8 mouse cellular contexts compared by ENCODE assay signal in genomic region chr6:124903580-124904151, GRCm38 (mm10). TPM values are rescaled to one million over a fixed set of nuclear protein-coding genes. Genes with fewer than 3 reads are reported as not detected.
A peak's percentile ranks its signal among the peaks of the same experiment; 100 is the strongest.
DNase-seq lines count a peak whose midpoint lies in the region; ATAC-seq and TF ChIP-seq lines count a peak whose summit lies in the region.

No protein-coding gene starts in this region.

- no peak for TF ChIP-seq POLR2A in CH12.LX (IDR thresholded peaks at IDR 0.05; ENCODE audit: low read depth, low read length)

- H3K79me2 ChIP-seq in CH12.LX (replicated peaks; ENCODE audit: control insufficient read depth, extremely low read depth, insufficient read depth, poor library complexity, severe bottlenecking) = no peaks in the 10 kb centered on the region

- peak overlapping the region; percentile 64 for H3K9ac ChIP-seq in CH12.LX (ENCODE audit: insufficient read depth, low read depth)
- peak overlapping the region; percentile 78 for H3K9ac ChIP-seq in forebrain, embryonic 12.5 days
- H3K9ac ChIP-seq in liver, postnatal 0 days (replicated peaks) = peak overlapping the region; percentile 59
- H3K9ac ChIP-seq in neural tube, embryonic 14.5 days (replicated peaks; ENCODE audit: low read depth, low read length) = peak overlapping the region; percentile 68

- in situ Hi-C loops in CH12.LX (cut with MboI; ENCODE audit: low pct_ligation_motif_present, low pct_unique_long_range_greater_than_20kb, low sequenced_read_pairs) = loop anchor here (5.0 kb wide), 1 partner anchor 36 kb away; no protein-coding TSS in a partner anchor

- ATAC-seq in forebrain, embryonic 12.5 days (ENCODE audit: low FRiP score) = peak; percentile 86
- ATAC-seq in liver, postnatal 0 days = peak; percentile 91
- peak; percentile 88 for ATAC-seq in neural tube, embryonic 14.5 days (ENCODE audit: low read depth)

- H3K4me2 ChIP-seq in CH12.LX (ENCODE audit: insufficient read depth, low read depth, poor library complexity, severe bottlenecking) = peak overlapping the region; percentile 65
- H3K4me2 ChIP-seq in forebrain, embryonic 12.5 days = peak overlapping the region; percentile 70
- H3K4me2 ChIP-seq in liver, postnatal 0 days (ENCODE audit: low read depth, low read length) = peak overlapping the region; percentile 96
- peak overlapping the region; percentile 77 for H3K4me2 ChIP-seq in neural tube, embryonic 14.5 days (ENCODE audit: low read depth, low read length)

- no peaks in the 10 kb centered on the region for H3K27me3 ChIP-seq in CH12.LX (replicated peaks)
- peaks cover 6% of the 10 kb centered on the region for H3K27me3 ChIP-seq in forebrain, embryonic 12.5 days
- H3K27me3 ChIP-seq in liver, postnatal 0 days (ENCODE audit: insufficient read depth, low read length) = peaks cover 4% of the 10 kb centered on the region; the same call in 1 of the 2 replicates
- H3K27me3 ChIP-seq in neural tube, embryonic 14.5 days (ENCODE audit: control insufficient read depth, insufficient read depth, low read length) = no peaks in the 10 kb centered on the region

- no peaks in the 10 kb centered on the region for H3K36me3 ChIP-seq in CH12.LX (replicated peaks in 1 of 2; ENCODE audit: control insufficient read depth in 1 of 2, insufficient read depth in 1 of 2, low read length in 1 of 2)
- H3K36me3 ChIP-seq in forebrain, embryonic 12.5 days (replicated peaks) = no peaks in the 10 kb centered on the region
- H3K36me3 ChIP-seq in liver, postnatal 0 days (replicated peaks; ENCODE audit: insufficient read depth, low read length) = no peaks in the 10 kb centered on the region
- no peaks in the 10 kb centered on the region for H3K36me3 ChIP-seq in neural tube, embryonic 14.5 days (ENCODE audit: control insufficient read depth, insufficient read depth, low read length)

- peak overlapping the region; percentile 29 to 56 (median 47) for H3K4me3 ChIP-seq in CH12.LX (replicated peaks in 1 of 3; ENCODE audit: low read depth in 2 of 3, low read length in 2 of 3, poor library complexity in 1 of 3)
- peak overlapping the region; percentile 45 for H3K4me3 ChIP-seq in forebrain, embryonic 12.5 days (replicated peaks)
- H3K4me3 ChIP-seq in liver, postnatal 0 days (ENCODE audit: low read depth, low read length) = peak overlapping the region; percentile 70
- peak overlapping the region; percentile 35 for H3K4me3 ChIP-seq in neural tube, embryonic 14.5 days (ENCODE audit: low read depth, low read length)

- dilution Hi-C loops in CH12.LX (cut with MboI; ENCODE audit: extremely low pct_ligation_motif_present, extremely low pct_unique_long_range_greater_than_20kb, low sequenced_read_pairs) = no loop called here

- TF ChIP-seq EP300 in CH12.LX (IDR thresholded peaks at IDR 0.05; ENCODE audit: low read length) = no peak
- no peak for TF ChIP-seq EP300 in liver, postnatal 0 days (IDR thresholded peaks at IDR 0.05; ENCODE audit: low read depth)

- no peaks in the 10 kb centered on the region for H3K9me3 ChIP-seq in CH12.LX (replicated peaks; ENCODE audit: low read length)
- H3K9me3 ChIP-seq in forebrain, embryonic 12.5 days = no peaks in the 10 kb centered on the region
- H3K9me3 ChIP-seq in liver, postnatal 0 days (ENCODE audit: low read length) = no peaks in the 10 kb centered on the region
- H3K9me3 ChIP-seq in neural tube, embryonic 14.5 days (ENCODE audit: control insufficient read depth, low read length) = no peaks in the 10 kb centered on the region

- TF ChIP-seq CTCF in CH12.LX (conservative IDR thresholded peaks at IDR 0.05 in 1 of 2, IDR thresholded peaks at IDR 0.05 in 1 of 2; ENCODE audit: low read depth in 2 of 2, low read length in 2 of 2) = peak; percentile 48 to 98
- peak; percentile 100 for TF ChIP-seq CTCF in liver, postnatal 0 days (IDR thresholded peaks at IDR 0.05; ENCODE audit: low read depth)

- TF ChIP-seq RAD21 in CH12.LX (IDR thresholded peaks at IDR 0.05; ENCODE audit: low read depth, low read length) = peak; percentile 88

- peak overlapping the region; percentile 61 for H3K27ac ChIP-seq in CH12.LX (ENCODE audit: insufficient read depth, low read depth)
- peak overlapping the region; percentile 99 for H3K27ac ChIP-seq in forebrain, embryonic 12.5 days
- peak overlapping the region; percentile 83 for H3K27ac ChIP-seq in liver, postnatal 0 days (ENCODE audit: low read depth)
- H3K27ac ChIP-seq in neural tube, embryonic 14.5 days (ENCODE audit: low read depth, low read length) = peak overlapping the region; percentile 100

- DNase-seq in CH12.LX (ENCODE audit: extremely low read depth) = peak; percentile 94
- DNase-seq in c-Kit-positive CD71-positive TER-119-negative erythroid progenitor cells, embryonic 14.5 days (ENCODE audit: low read depth) = peak; percentile 88
- peak; percentile 97 to 98 for DNase-seq in heart, postnatal 10 days
- DNase-seq in large intestine, adult 2 months (ENCODE audit: low read depth, low spot score) = peak; percentile 89
- DNase-seq in liver, postnatal 0 days = peak; percentile 95
- peak; percentile 98 for DNase-seq in testis, postnatal 10 days (ENCODE audit: low spot score)

- peaks cover 25 to 73% of the 10 kb centered on the region in 2 experiments for H3K4me1 ChIP-seq in CH12.LX (ENCODE audit: control insufficient read depth in 1 of 2, insufficient read depth in 2 of 2)
- H3K4me1 ChIP-seq in forebrain, embryonic 12.5 days = peaks cover 23% of the 10 kb centered on the region
- H3K4me1 ChIP-seq in liver, postnatal 0 days (ENCODE audit: insufficient read depth) = peaks cover 3% of the 10 kb centered on the region; the same call in 1 of the 2 replicates
- peaks cover 14% of the 10 kb centered on the region; the same call in 1 of the 2 replicates for H3K4me1 ChIP-seq in neural tube, embryonic 14.5 days (ENCODE audit: control insufficient read depth, insufficient read depth, low read length)

- intact Hi-C loops in heart, postnatal 10 days (cut with DNase I) = loop anchor here (1.0 to 5.0 kb wide), 7 partner anchors 14 to 181 kb away; partner anchors contain the start of genes Cops7a and Zfp384

- whole genome bisulfite sequencing in forebrain, embryonic 12.5 days = 0% methylated on average over 23 of the region's 23 CpGs
- WGBS in large intestine, adult 2 months = under 1% methylated on average over 23 of the region's 23 CpGs
- WGBS in liver, postnatal 0 days (ENCODE audit: insufficient replicate concordance) = under 1% methylated on average over 23 of the region's 23 CpGs
- WGBS in neural tube, embryonic 14.5 days = under 1% methylated on average over 23 of the region's 23 CpGs

TF ChIP-seq in CH12.LX, 34 proteins besides CTCF, POLR2A, EP300 and RAD21 (continues in another document):
- TF ChIP-seq POLR2AphosphoS2 (IDR thresholded peaks at IDR 0.05; ENCODE audit: low read depth, low read length) (no peak), SMC3 (IDR thresholded peaks at IDR 0.05; ENCODE audit: low read depth, low read length) (peak; percentile 89), CHD1 (IDR thresholded peaks at IDR 0.05; ENCODE audit: low read depth, low read length) (no peak)

RNA-seq across cellular contexts. Expression of gene Lag3, which starts 7.8 kb away (rescaled TPM):
- total RNA-seq in CH12.LX (2012; rRNA removed) = 1.2 and 1.9 TPM in 2 replicates
- 0.32 and 0.52 TPM in 2 replicates for total RNA-seq in CH12.LX (2014; rRNA removed)
- polyA plus RNA-seq in CH12.LX (2012; ENCODE audit: insufficient read length, low read depth) = 1.5 and 2.0 TPM in 2 replicates
- 2.0 and 3.0 TPM in 2 replicates for polyA plus RNA-seq in forebrain, embryonic 12.5 days (2016; fragmentation: Nextera tagmentation; extraction: Ambion mirVana)
- total RNA-seq in heart, postnatal 10 days (2021) = under 1 TPM; 0.72 to 0.84 TPM
- 3.8 and 4.7 TPM in 2 replicates for polyA plus RNA-seq in large intestine, adult 2 months (2012; rRNA removed)
- polyA plus RNA-seq in liver, postnatal 0 days (2015; fragmentation: Nextera tagmentation; extraction: Ambion mirVana) = 0.33 and 0.40 TPM in 2 replicates
- polyA plus RNA-seq in neural tube, embryonic 14.5 days (2014; fragmentation: Nextera tagmentation; extraction: Ambion mirVana) = 2.6 and 3.4 TPM in 2 replicates

RNA-seq across cellular contexts. Expression of gene Cd4, which starts 15.6 kb away (rescaled TPM):
- total RNA-seq in CH12.LX (2012; rRNA removed) = 0.29 and 0.34 TPM in 2 replicates
- total RNA-seq in CH12.LX (2014; rRNA removed) = 0.26 and 0.27 TPM in 2 replicates
- 1.1 and 1.6 TPM in 2 replicates for polyA plus RNA-seq in CH12.LX (2012; ENCODE audit: insufficient read length, low read depth)
- polyA plus RNA-seq in forebrain, embryonic 12.5 days (2016; fragmentation: Nextera tagmentation; extraction: Ambion mirVana) = 0.12 and 0.14 TPM in 2 replicates
- 1 to 10 TPM; 1.2 to 2.1 TPM for total RNA-seq in heart, postnatal 10 days (2021)
- 6.7 and 7.9 TPM in 2 replicates for polyA plus RNA-seq in large intestine, adult 2 months (2012; rRNA removed)
- 0.14 and 0.24 TPM in 2 replicates for polyA plus RNA-seq in liver, postnatal 0 days (2015; fragmentation: Nextera tagmentation; extraction: Ambion mirVana)
- 0.12 TPM in 1 of 2 replicates, not detected in the other for polyA plus RNA-seq in neural tube, embryonic 14.5 days (2014; fragmentation: Nextera tagmentation; extraction: Ambion mirVana)

RNA-seq across cellular contexts. Expression of gene Ptms, which starts 16.2 kb away (rescaled TPM):
- 11.0 and 12.8 TPM in 2 replicates for total RNA-seq in CH12.LX (2012; rRNA removed)
- 7.0 and 8.1 TPM in 2 replicates for total RNA-seq in CH12.LX (2014; rRNA removed)
- polyA plus RNA-seq in CH12.LX (2012; ENCODE audit: insufficient read length, low read depth) = 96.6 and 99.6 TPM in 2 replicates
- polyA plus RNA-seq in forebrain, embryonic 12.5 days (2016; fragmentation: Nextera tagmentation; extraction: Ambion mirVana) = 516 and 526 TPM in 2 replicates
- total RNA-seq in heart, postnatal 10 days (2021) = 100 to 1,000 TPM; 516 to 532 TPM
- 658 and 1,077 TPM in 2 replicates for polyA plus RNA-seq in large intestine, adult 2 months (2012; rRNA removed)
- 116 and 145 TPM in 2 replicates for polyA plus RNA-seq in liver, postnatal 0 days (2015; fragmentation: Nextera tagmentation; extraction: Ambion mirVana)
- 664 and 670 TPM in 2 replicates for polyA plus RNA-seq in neural tube, embryonic 14.5 days (2014; fragmentation: Nextera tagmentation; extraction: Ambion mirVana)

RNA-seq across cellular contexts. Expression of gene Mlf2, which starts 27.5 kb away (rescaled TPM):
- total RNA-seq in CH12.LX (2012; rRNA removed) (116 and 129 TPM in 2 replicates), CH12.LX (2014; rRNA removed) (109 and 124 TPM in 2 replicates)
- polyA plus RNA-seq in CH12.LX (2012; ENCODE audit: insufficient read length, low read depth) = 203 and 210 TPM in 2 replicates
- polyA plus RNA-seq in forebrain, embryonic 12.5 days (2016; fragmentation: Nextera tagmentation; extraction: Ambion mirVana) = 445 and 449 TPM in 2 replicates
- 100 to 1,000 TPM; 231 to 236 TPM for total RNA-seq in heart, postnatal 10 days (2021)
- polyA plus RNA-seq in large intestine, adult 2 months (2012; rRNA removed) = 350 and 390 TPM in 2 replicates
- 119 and 136 TPM in 2 replicates for polyA plus RNA-seq in liver, postnatal 0 days (2015; fragmentation: Nextera tagmentation; extraction: Ambion mirVana)
- 560 and 584 TPM in 2 replicates for polyA plus RNA-seq in neural tube, embryonic 14.5 days (2014; fragmentation: Nextera tagmentation; extraction: Ambion mirVana)

RNA-seq across cellular contexts. Expression of gene Gpr162, which starts 39.9 kb away (rescaled TPM):
- total RNA-seq in CH12.LX (2012; rRNA removed) = 1.6 and 2.0 TPM in 2 replicates
- 0.48 and 0.97 TPM in 2 replicates for total RNA-seq in CH12.LX (2014; rRNA removed)
- 1.7 and 1.9 TPM in 2 replicates for polyA plus RNA-seq in CH12.LX (2012; ENCODE audit: insufficient read length, low read depth)
- polyA plus RNA-seq in forebrain, embryonic 12.5 days (2016; fragmentation: Nextera tagmentation; extraction: Ambion mirVana) = 9.9 and 10.2 TPM in 2 replicates
- total RNA-seq in heart, postnatal 10 days (2021) = 1 to 10 TPM; 3.0 to 4.9 TPM
- polyA plus RNA-seq in large intestine, adult 2 months (2012; rRNA removed) = 1.1 and 1.7 TPM in 2 replicates
- polyA plus RNA-seq in liver, postnatal 0 days (2015; fragmentation: Nextera tagmentation; extraction: Ambion mirVana) = 0.04 and 0.08 TPM in 2 replicates
- 11.2 and 14.2 TPM in 2 replicates for polyA plus RNA-seq in neural tube, embryonic 14.5 days (2014; fragmentation: Nextera tagmentation; extraction: Ambion mirVana)

Comparison
In these comparisons a context has a peak if more than half of its experiments do, and no peak if none do; other contexts are left out.
1. Peak in every context shown above with its lines: DNase-seq, ATAC-seq, H3K4me3 ChIP-seq and H3K27ac ChIP-seq.